ENCODE assay signal across 26 mouse cellular contexts in the genomic region with DNA sequence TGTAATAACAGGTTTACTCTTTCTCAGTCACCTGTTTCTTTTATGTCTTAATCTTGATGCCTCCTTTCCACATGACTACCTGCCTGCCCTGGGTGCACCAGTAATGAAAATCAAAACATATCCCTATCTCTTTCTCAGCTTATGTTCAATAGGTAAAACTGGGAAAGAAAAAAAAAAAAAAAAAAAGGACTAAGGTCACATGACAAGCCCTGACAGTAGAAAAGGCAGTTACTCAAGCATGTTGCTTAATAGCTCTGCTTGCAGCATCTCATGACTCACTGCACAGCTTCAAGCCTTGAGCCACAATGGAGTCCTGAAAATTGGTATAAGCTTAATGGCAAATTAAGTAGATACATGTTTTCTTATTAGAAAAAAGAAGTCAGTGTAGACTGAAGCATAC. TPM values are rescaled to one million over a fixed set of nuclear protein-coding genes. Genes with fewer than 3 reads are reported as not detected.
DNase-seq lines count a peak whose midpoint lies in the region; ATAC-seq lines count a peak whose summit lies in the region.
"Had no signal": no experiment of that assay in that cellular context is flagged by ENCODE, and none has a peak within 500 bp of the region (broad histone marks: within the 10 kb centered on the region; RNA-seq: fewer than 3 reads in every experiment).

No protein-coding gene starts in this region.

- DNase-seq in adrenal gland, adult 2 months, result peak; percentile 43
- no peak for DNase-seq in adrenal gland, postnatal 4 days (ENCODE audit: low spot score in 2 of 2)
- DNase-seq in 3T3-L1 (ENCODE audit: low read depth, low spot score), result peak; percentile 81
- peak; percentile 10 for DNase-seq in adrenal gland, postnatal 14 days
- DNase-seq in left cerebral cortex, postnatal 10 days (ENCODE audit: extremely low spot score in 1 of 2, low spot score in 2 of 2), result no peak
- DNase-seq in neural tube, embryonic 10.5 days (ENCODE audit: extremely low spot score, low spot score), result no peak
- DNase-seq: B cell, adult 2 months; cerebellum, adult 18-20 months; cerebellum, postnatal 36 days; gastrocnemius, postnatal 36 days; kidney, adult 8-10 months; kidney, postnatal 25 days; liver, embryonic 13.5 days; lung, embryonic 14.5 days; right cerebral cortex, postnatal 4 days had no signal

- peak; percentile 77 for ATAC-seq in granulocyte monocyte progenitor cell, adult 5-6 weeks (replicated peaks; ENCODE audit: poor library complexity, severe bottlenecking)
- ATAC-seq in erythroblast, adult 5-6 weeks (replicated peaks; ENCODE audit: low FRiP score, poor library complexity, severe bottlenecking), result no peak
- ATAC-seq: forebrain, embryonic 14.5 days; inflammation-experienced regulatory T-cells, adult 6 months; midbrain, embryonic 15.5 days had no signal

- intact Hi-C loops in left cerebral cortex, postnatal 10 days (cut with DNase I), result no loop called here

RNA-seq across cellular contexts. Expression of a gene that starts 24.1 kb away (rescaled TPM):
- total RNA-seq in adrenal gland, adult 2 months (2021), result not detected
- not detected in 2 replicates for polyA plus RNA-seq in adrenal gland, adult 2 months (2012; rRNA removed)
- not detected for total RNA-seq in adrenal gland, postnatal 4 days (2021)
- not detected in 2 replicates for total RNA-seq in adrenal gland, postnatal 14 days (2021)
- total RNA-seq in granulocyte monocyte progenitor cell, adult 5-6 weeks (2014; fragmentation: Nextera tagmentation), result not detected in 2 replicates
- total RNA-seq in granulocyte monocyte progenitor cell, adult 5-6 weeks (2017), result not detected in 2 replicates
- total RNA-seq in left cerebral cortex, postnatal 10 days (2021), result not detected
- total RNA-seq in erythroblast, adult 5-6 weeks (2015; ENCODE audit: low replicate concordance), result not detected in 2 replicates
- total RNA-seq in erythroblast, adult 5-6 weeks (2017; ENCODE audit: low replicate concordance), result not detected in 2 replicates
- total RNA-seq: gastrocnemius, postnatal 36 days; heart, postnatal 25 days; left cerebral cortex, adult 2 months had no signal
- polyA plus RNA-seq: forebrain, embryonic 14.5 days; heart, embryonic 12.5 days; hindbrain, embryonic 13.5 days; inflammation-experienced regulatory T-cells, adult 6 months; limb, embryonic 11.5 days; liver, embryonic 13.5 days; lung, embryonic 14.5 days; midbrain, embryonic 15.5 days; stomach, postnatal 0 days had no signal

Comparison
In these comparisons a context has a peak if more than half of its experiments do, and no peak if none do; other contexts are left out.
1. DNase-seq: peak in adrenal gland, adult 2 months (single experiment), 3T3-L1 (single experiment) and adrenal gland, postnatal 14 days (single experiment); none in adrenal gland, postnatal 4 days (0 of 2), left cerebral cortex, postnatal 10 days (0 of 2) and neural tube, embryonic 10.5 days (single experiment).